Mouse (Mus musculus): ENCODE data around the gene Il27ra.

DNA sequence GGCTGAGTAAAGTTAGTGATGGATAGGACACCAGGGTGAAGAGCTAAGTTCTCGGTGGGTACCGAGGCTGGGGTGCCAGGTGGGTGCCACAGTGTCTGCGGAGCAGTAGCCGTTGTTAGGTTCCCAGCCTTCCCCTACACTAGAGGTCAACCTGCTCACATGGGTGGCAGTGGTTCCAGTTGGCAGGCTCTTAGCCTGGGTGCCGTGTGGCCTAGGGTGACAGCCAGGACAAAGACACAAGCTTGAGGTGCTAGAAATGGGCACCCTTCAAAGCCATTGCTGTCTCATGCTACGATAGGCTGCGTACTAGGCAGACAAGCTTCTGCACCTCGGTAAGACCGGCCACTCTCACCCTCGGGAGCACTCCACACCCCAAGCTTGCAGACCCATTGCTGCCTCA, 29.9 kb upstream of the Il27ra start:
- no peak for TF ChIP-seq GATA1 (IDR thresholded peaks at IDR 0.05; ENCODE audit: low read length)
- TF ChIP-seq TAL1 (IDR thresholded peaks at IDR 0.05; ENCODE audit: low read length), result no peak
